Mouse (Mus musculus) CH12.LX (cell line): ENCODE data around the gene Gm572.

Experiments
- BHLHE40 ChIP-seq: IDR thresholded peaks from 2 replicates; pipeline ENCODE4 v1.6.1; 2011; ENCODE audit warnings: mild to moderate bottlenecking, low read depth, low read length, improper control_type of control experiment
- CTCF ChIP-seq, 2 experiments: IDR thresholded peaks in 1 of 2; conservative IDR thresholded peaks in 1 of 2; 2 replicates each; pipeline ENCODE4 v1.5.1; 2011 to 2012; ENCODE audit warnings: low read depth in 2 of 2, low read length in 2 of 2, improper control_type of control experiment in 1 of 2, inconsistent platforms in 1 of 2, mild to moderate bottlenecking in 1 of 2, moderate library complexity in 1 of 2
- E2F4 ChIP-seq: IDR thresholded peaks from 2 replicates; pipeline ENCODE4 v1.6.1; 2011; ENCODE audit warnings: low read depth, low read length, improper control_type of control experiment; ENCODE audit not compliant: insufficient replicate concordance
- EP300 ChIP-seq: IDR thresholded peaks from 2 replicates; pipeline ENCODE4 v1.6.1; 2011; ENCODE audit warnings: low read length, improper control_type of control experiment
- IRF4 ChIP-seq: IDR thresholded peaks from 2 replicates; pipeline ENCODE4 v1.6.1; 2014; ENCODE audit warnings: low read depth, mild to moderate bottlenecking, inconsistent platforms, low read length, improper control_type of control experiment
- MAX ChIP-seq: IDR thresholded peaks from 2 replicates; pipeline ENCODE4 v1.6.1; 2011; ENCODE audit warnings: low read length, improper control_type of control experiment
- POLR2A ChIP-seq: IDR thresholded peaks from 2 replicates; pipeline ENCODE4 v1.6.1; 2011; ENCODE audit warnings: low read depth, mild to moderate bottlenecking, improper control_type of control experiment, low read length
- USF1 ChIP-seq: IDR thresholded peaks from 2 replicates; pipeline ENCODE4 v1.6.1; 2014; ENCODE audit warnings: low read depth, mild to moderate bottlenecking, inconsistent platforms, low read length, improper control_type of control experiment
- USF2 ChIP-seq: conservative IDR thresholded peaks from 2 replicates; pipeline ENCODE4 v1.6.1; 2011; ENCODE audit warnings: low read depth, low read length, improper control_type of control experiment

DNA sequence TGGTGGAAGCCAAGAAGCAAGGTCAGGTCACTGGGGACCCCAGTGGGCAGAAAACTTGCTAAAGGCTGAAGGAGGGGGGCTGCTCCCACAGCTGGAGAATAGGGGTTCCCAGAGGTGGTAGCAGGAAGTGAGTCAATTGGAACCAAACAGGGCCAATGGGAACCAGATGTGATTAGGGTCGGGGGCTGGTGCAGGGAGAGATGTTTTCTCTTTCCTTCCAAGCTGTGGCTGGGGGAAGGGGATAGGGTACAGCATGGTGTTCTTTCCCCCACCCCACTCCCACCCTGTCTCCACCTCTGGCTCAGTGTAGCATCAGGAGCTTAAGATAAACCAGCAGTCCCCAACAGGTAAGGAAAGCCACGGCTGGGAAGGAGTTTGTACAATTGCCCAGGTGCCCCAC is 45.0 kb downstream of the Gm572 start:
- TF ChIP-seq USF1 (no peak), CTCF (conservative IDR thresholded peaks at IDR 0.05 in 1 of 2, IDR thresholded peaks at IDR 0.05 in 1 of 2; ENCODE audit: low read depth in 2 of 2, low read length in 2 of 2) (no peak), POLR2A (no peak), BHLHE40 (no peak), USF2 (no peak), EP300 (no peak), MAX (no peak), IRF4 (no peak), E2F4 (no peak)
